8 mouse cellular contexts compared by ENCODE assay signal in genomic region chr19:5823266-5823839, GRCm38 (mm10). TPM values are rescaled to one million over a fixed set of nuclear protein-coding genes. Genes with fewer than 3 reads are reported as not detected.
DNase-seq lines count a peak whose midpoint lies in the region; ATAC-seq lines count a peak whose summit lies in the region.

No protein-coding gene starts in this region.

- H3K27ac ChIP-seq in forebrain, embryonic 16.5 days (ENCODE audit: low read length): peak overlapping the region; percentile 30; the same call in 1 of the 2 replicates
- H3K27ac ChIP-seq in limb, embryonic 13.5 days: peak overlapping the region; percentile 65; the same call in 1 of the 2 replicates
- H3K27ac ChIP-seq in neural tube, embryonic 11.5 days (ENCODE audit: low read depth, low read length): no peak overlapping the region

- intact Hi-C loops in left cerebral cortex, postnatal 14 days (cut with DNase I): no loop called here

- H3K4me1 ChIP-seq in forebrain, embryonic 16.5 days (replicated peaks; ENCODE audit: control insufficient read depth, insufficient read depth, low read length): peaks cover 17% of the 10 kb centered on the region
- H3K4me1 ChIP-seq in limb, embryonic 13.5 days: peaks cover 41% of the 10 kb centered on the region
- peaks cover 3% of the 10 kb centered on the region; the same call in 1 of the 2 replicates for H3K4me1 ChIP-seq in neural tube, embryonic 11.5 days (ENCODE audit: control insufficient read depth, insufficient read depth, low read length)

- peak; percentile 54 for ATAC-seq in forebrain, embryonic 16.5 days
- peak; percentile 63; the same call in 1 of the 2 replicates for ATAC-seq in limb, embryonic 13.5 days (ENCODE audit: low FRiP score, low read depth)
- no peak for ATAC-seq in neural tube, embryonic 11.5 days (ENCODE audit: insufficient read depth, low FRiP score, low TSS enrichment)

- 22% methylated on average over 9 of the region's 9 CpGs for WGBS in forebrain, embryonic 16.5 days
- WGBS in limb, embryonic 13.5 days: 21% methylated on average over 9 of the region's 9 CpGs
- WGBS in neural tube, embryonic 11.5 days: 22% methylated on average over 9 of the region's 9 CpGs

- H3K9ac ChIP-seq in forebrain, embryonic 16.5 days (replicated peaks; ENCODE audit: low read depth, low read length): no peak overlapping the region
- H3K9ac ChIP-seq in limb, embryonic 13.5 days: 0 out of 2 replicates have a peak overlapping the region, but pooled peaks have one; percentile 19
- no peak overlapping the region for H3K9ac ChIP-seq in neural tube, embryonic 11.5 days (ENCODE audit: low read length)

- no peaks in the 10 kb centered on the region for H3K27me3 ChIP-seq in forebrain, embryonic 16.5 days (replicated peaks; ENCODE audit: control insufficient read depth, insufficient read depth, low read length)
- no peaks in the 10 kb centered on the region for H3K27me3 ChIP-seq in limb, embryonic 13.5 days
- no peaks in the 10 kb centered on the region for H3K27me3 ChIP-seq in neural tube, embryonic 11.5 days (ENCODE audit: control insufficient read depth, insufficient read depth, low read length)

- no peaks in the 10 kb centered on the region for H3K9me3 ChIP-seq in forebrain, embryonic 16.5 days (ENCODE audit: control insufficient read depth, low read length)
- no peaks in the 10 kb centered on the region for H3K9me3 ChIP-seq in limb, embryonic 13.5 days
- H3K9me3 ChIP-seq in neural tube, embryonic 11.5 days (ENCODE audit: control insufficient read depth, low read length): no peaks in the 10 kb centered on the region

- no peak overlapping the region for H3K4me2 ChIP-seq in forebrain, embryonic 16.5 days (ENCODE audit: low read length)
- H3K4me2 ChIP-seq in limb, embryonic 13.5 days (replicated peaks): peak overlapping the region; percentile 38
- no peak overlapping the region for H3K4me2 ChIP-seq in neural tube, embryonic 11.5 days (ENCODE audit: low read depth)

- no peaks in the 10 kb centered on the region for H3K36me3 ChIP-seq in forebrain, embryonic 16.5 days (ENCODE audit: control insufficient read depth, insufficient read depth)
- peaks cover 1% of the 10 kb centered on the region for H3K36me3 ChIP-seq in limb, embryonic 13.5 days
- H3K36me3 ChIP-seq in neural tube, embryonic 11.5 days (ENCODE audit: control insufficient read depth, insufficient read depth, low read length): no peaks in the 10 kb centered on the region

- peak; percentile 57 for DNase-seq in gastrocnemius, adult 18-20 months (ENCODE audit: low spot score)
- DNase-seq in gastrocnemius, postnatal 25 days: no peak
- peak; percentile 72 for DNase-seq in R1 (ENCODE audit: low read depth, low spot score)
- DNase-seq in neural tube, embryonic 11.5 days (ENCODE audit: low spot score): peak; percentile 51
- no peak for DNase-seq in left cerebral cortex, postnatal 14 days (ENCODE audit: low spot score in 2 of 2)
- DNase-seq in spleen, postnatal 14 days (ENCODE audit: low spot score in 2 of 2): no peak

- no peak overlapping the region for H3K4me3 ChIP-seq in forebrain, embryonic 16.5 days (replicated peaks; ENCODE audit: low read length)
- no peak overlapping the region for H3K4me3 ChIP-seq in limb, embryonic 13.5 days
- H3K4me3 ChIP-seq in neural tube, embryonic 11.5 days (ENCODE audit: low read depth, low read length): no peak overlapping the region

RNA-seq across cellular contexts. Expression of gene Frmd8, which starts 51.7 kb away (rescaled TPM):
- 1 to 10 TPM; 2.9 to 3.2 TPM for total RNA-seq in gastrocnemius, adult 18-20 months (2021)
- 1 to 10 TPM; 3.7 to 6.4 TPM for total RNA-seq in gastrocnemius, postnatal 25 days (2021)
- polyA plus RNA-seq in forebrain, embryonic 16.5 days (2015; fragmentation: Nextera tagmentation; extraction: Ambion mirVana): 20.9 and 21.5 TPM in 2 replicates
- polyA plus RNA-seq in limb, embryonic 13.5 days (2015; fragmentation: Nextera tagmentation; extraction: Ambion mirVana): 30.1 and 32.2 TPM in 2 replicates
- polyA plus RNA-seq in neural tube, embryonic 11.5 days (2014; fragmentation: Nextera tagmentation; extraction: Ambion mirVana): 19.9 and 20.7 TPM in 2 replicates
- 10 to 100 TPM; 11.1 to 12.1 TPM for total RNA-seq in left cerebral cortex, postnatal 14 days (2021)

RNA-seq across cellular contexts. Expression of gene Scyl1, which starts 52.1 kb away (rescaled TPM):
- total RNA-seq in gastrocnemius, adult 18-20 months (2021): 10 to 100 TPM; 70.6 to 74.4 TPM
- 10 to 100 TPM; 62.2 to 62.8 TPM for total RNA-seq in gastrocnemius, postnatal 25 days (2021)
- polyA plus RNA-seq in forebrain, embryonic 16.5 days (2015; fragmentation: Nextera tagmentation; extraction: Ambion mirVana): 66.2 and 79.4 TPM in 2 replicates
- 76.9 and 82.7 TPM in 2 replicates for polyA plus RNA-seq in limb, embryonic 13.5 days (2015; fragmentation: Nextera tagmentation; extraction: Ambion mirVana)
- polyA plus RNA-seq in neural tube, embryonic 11.5 days (2014; fragmentation: Nextera tagmentation; extraction: Ambion mirVana): 63.9 and 67.4 TPM in 2 replicates
- total RNA-seq in left cerebral cortex, postnatal 14 days (2021): 10 to 100 TPM; 77.7 to 79.5 TPM

RNA-seq across cellular contexts. Expression of gene Slc25a45, which starts 54.3 kb away (rescaled TPM):
- under 1 TPM; 0.59 to 0.90 TPM for total RNA-seq in gastrocnemius, adult 18-20 months (2021)
- 1 to 10 TPM in 1 of 2 experiments, under 1 TPM in 1; 0.59 to 1.3 TPM for total RNA-seq in gastrocnemius, postnatal 25 days (2021)
- polyA plus RNA-seq in forebrain, embryonic 16.5 days (2015; fragmentation: Nextera tagmentation; extraction: Ambion mirVana): 1.5 and 2.0 TPM in 2 replicates
- polyA plus RNA-seq in limb, embryonic 13.5 days (2015; fragmentation: Nextera tagmentation; extraction: Ambion mirVana): 2.3 and 2.4 TPM in 2 replicates
- polyA plus RNA-seq in neural tube, embryonic 11.5 days (2014; fragmentation: Nextera tagmentation; extraction: Ambion mirVana): 0.74 and 1.7 TPM in 2 replicates
- 1 to 10 TPM; 2.8 to 3.0 TPM for total RNA-seq in left cerebral cortex, postnatal 14 days (2021)

Comparison
In these comparisons a context has a peak if more than half of its experiments do, and no peak if none do; other contexts are left out.
1. DNase-seq: peak in gastrocnemius, adult 18-20 months (single experiment), R1 (single experiment) and neural tube, embryonic 11.5 days (single experiment); none in gastrocnemius, postnatal 25 days (single experiment), left cerebral cortex, postnatal 14 days (0 of 2) and spleen, postnatal 14 days (0 of 2).